Mouse (Mus musculus) neural tube, embryonic 13.5 days (tissue): ENCODE data around the gene Papln. TPM values are rescaled to one million over a fixed set of nuclear protein-coding genes. Genes with fewer than 3 reads are reported as not detected.
A peak's percentile ranks its signal among the peaks of the same experiment; 100 is the strongest.

Experiments used
- ATAC-seq: fragments of 200-750 bp; cut with Nextera tagmentation; 2 replicates; pipeline ENCODE4 v1.8.0; 2017; ENCODE audit warnings: low read depth, mild to moderate bottlenecking, moderate TSS enrichment, moderate library complexity
- H3K27ac ChIP-seq: fragments of 300-500 bp; sonication (generic); replicated peaks from 2 replicates; pipeline ENCODE4 v1.5.1; 2015; ENCODE audit warnings: moderate library complexity, mild to moderate bottlenecking, inconsistent platforms
- H3K27me3 ChIP-seq: fragments of 300-500 bp; sonication (generic); 2 replicates; pipeline ENCODE4 v1.6.1; 2015; ENCODE audit warnings: mild to moderate bottlenecking, inconsistent platforms
- H3K36me3 ChIP-seq: fragments of 300-500 bp; sonication (generic); 2 replicates; pipeline ENCODE4 v1.6.1; 2015; ENCODE audit warnings: mild to moderate bottlenecking, inconsistent platforms
- H3K4me1 ChIP-seq: fragments of 300-500 bp; sonication (generic); replicated peaks from 2 replicates; pipeline ENCODE4 v1.6.1; 2015; ENCODE audit warnings: inconsistent platforms
- H3K4me2 ChIP-seq: fragments of 300-500 bp; sonication (generic); 2 replicates; pipeline ENCODE4 v1.6.1; 2015; ENCODE audit warnings: inconsistent platforms, mild to moderate bottlenecking, moderate library complexity
- H3K4me3 ChIP-seq: fragments of 300-500 bp; sonication (generic); 2 replicates; pipeline ENCODE4 v1.5.1; 2015; ENCODE audit warnings: mild to moderate bottlenecking, inconsistent platforms
- H3K9ac ChIP-seq: fragments of 300-500 bp; sonication (generic); 2 replicates; pipeline ENCODE4 v1.6.1; 2015; ENCODE audit warnings: moderate library complexity, mild to moderate bottlenecking, inconsistent platforms
- H3K9me3 ChIP-seq: fragments of 300-500 bp; sonication (generic); 2 replicates; pipeline ENCODE4 v1.6.1; 2016; ENCODE audit warnings: inconsistent platforms
- WGBS: fragments of 180-500 bp; shearing (Covaris S2); methylation state at CpG from one replicate; pipeline ENCODE4 v1.1.7; 2015; 5-methylcytosine and 5-hydroxymethylcytosine counted together
- polyA plus RNA-seq: library from polyadenylated mRNA; unstranded; fragments of >200 nt; fragmentation: Nextera tagmentation; extraction: Ambion mirVana; gene quantifications from 2 replicates; pipeline ENCODE4 v1.2.1, GENCODE M21; 2015

Gene Papln
- polyA plus RNA-seq, 1 experiment from 2014 or later, result 0.13 TPM

DNA sequence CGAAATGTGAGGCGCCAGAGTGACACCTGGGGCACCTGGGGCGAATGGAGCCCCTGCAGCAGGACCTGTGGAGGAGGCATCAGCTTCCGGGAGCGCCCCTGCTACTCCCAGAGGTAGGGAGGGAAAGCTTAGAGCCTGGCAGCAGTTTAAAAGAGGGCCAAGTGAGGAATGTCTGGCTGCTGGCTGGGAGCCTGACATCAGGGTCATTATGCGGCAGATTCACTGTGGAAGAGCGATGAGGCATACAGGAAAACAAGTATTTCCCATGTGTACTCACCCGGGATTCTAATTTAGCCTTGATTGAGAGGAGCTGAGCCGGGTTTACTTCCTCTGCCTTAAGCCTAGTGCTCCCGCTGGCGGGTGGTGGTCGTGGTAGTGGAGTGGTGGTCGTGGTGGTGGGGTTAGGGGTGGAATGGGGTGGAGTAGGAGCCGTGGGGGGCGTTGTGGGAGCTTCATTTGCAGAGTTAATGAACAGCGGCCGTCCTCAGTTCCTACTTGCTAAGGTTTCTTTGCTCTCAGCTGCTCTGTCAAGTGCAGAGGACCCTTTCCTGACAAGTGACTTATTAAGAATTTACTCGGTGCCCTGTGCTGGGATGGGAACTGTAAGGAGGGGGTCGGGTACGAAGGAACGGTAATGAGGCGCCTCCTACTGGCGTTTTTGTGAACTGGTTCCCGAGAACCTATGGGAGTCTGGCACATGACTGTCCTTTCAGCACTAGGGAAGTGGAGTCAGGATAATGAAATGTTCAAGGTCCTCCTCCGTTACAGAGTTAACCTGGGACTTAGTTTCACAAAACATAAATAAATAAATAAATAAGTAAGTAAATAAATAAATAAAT lies 7.2 kb downstream of the Papln start:
- Histone ChIP-seq H3K27ac (peak overlapping the region; percentile 0; the same call in 1 of the 2 replicates), H3K9me3 (no peaks in the 10 kb centered on the region), H3K4me1 (peaks cover 21% of the 10 kb centered on the region), H3K4me3 (no peak overlapping the region; the same call in 1 of the 2 replicates), H3K36me3 (no peaks in the 10 kb centered on the region), H3K27me3 (no peaks in the 10 kb centered on the region; the same call in 1 of the 2 replicates), H3K4me2 (peak overlapping the region; percentile 41), H3K9ac (0 out of 2 replicates have a peak overlapping the region, but pooled peaks have one; percentile 32)
- 4% methylated on average over 25 of the region's 25 CpGs for WGBS
- ATAC-seq, result peak; percentile 73

DNA sequence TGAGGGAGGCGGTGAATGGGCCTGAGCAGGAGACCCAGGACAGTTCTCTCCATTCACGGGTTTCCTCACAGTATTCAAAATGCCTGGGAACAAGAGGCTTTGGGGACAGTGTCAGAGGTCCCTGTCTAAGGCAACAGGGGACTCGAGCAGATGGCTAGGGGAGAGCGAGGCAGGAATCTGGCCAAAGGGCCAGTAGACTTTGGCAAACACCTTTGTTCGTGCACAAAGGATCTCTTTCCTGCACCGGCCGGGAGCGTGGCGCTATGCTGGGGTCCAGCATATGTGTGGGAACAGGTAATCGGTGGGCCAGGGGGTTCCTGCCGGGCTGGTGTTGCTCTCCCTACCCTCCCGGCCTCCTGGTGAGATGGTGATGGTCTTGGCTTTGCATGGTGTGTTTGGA lies 12.2 kb downstream of the Papln start:
- no peaks in the 10 kb centered on the region for H3K36me3 ChIP-seq
- no peak for ATAC-seq
- WGBS, result 69% methylated on average over 12 of the region's 12 CpGs

DNA sequence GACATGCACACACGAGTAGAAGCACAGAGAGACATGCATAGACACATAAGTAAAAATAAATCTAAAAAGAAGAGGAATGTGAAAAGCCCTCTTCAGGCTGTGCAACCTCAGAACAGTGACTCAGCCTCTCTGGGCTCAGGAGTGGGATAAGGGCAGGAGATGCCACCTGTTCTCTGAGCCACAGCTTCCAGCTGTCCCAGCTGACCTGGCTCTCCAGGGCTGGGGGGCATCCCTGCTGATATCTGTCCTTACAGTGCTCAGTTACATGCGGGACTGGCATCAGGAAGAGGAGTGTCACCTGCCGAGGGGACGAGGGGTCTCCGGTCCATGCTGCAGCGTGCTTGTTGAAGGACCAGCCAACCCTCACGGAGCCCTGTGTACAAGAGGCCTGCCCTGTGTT lies 13.3 kb downstream of the Papln start:
- Histone ChIP-seq H3K4me2 (no peak overlapping the region), H3K27me3 (no peaks in the 10 kb centered on the region), H3K4me1 (peaks cover 7% of the 10 kb centered on the region), H3K36me3 (no peaks in the 10 kb centered on the region), H3K9ac (no peak overlapping the region), H3K4me3 (no peak overlapping the region), H3K27ac (no peak overlapping the region), H3K9me3 (no peaks in the 10 kb centered on the region)
- no peak for ATAC-seq
- 90% methylated on average over 7 of the region's 7 CpGs for WGBS

More for the DNA sequence above, 12.2 kb downstream of the Papln start:
- Histone ChIP-seq H3K9ac (no peak overlapping the region), H3K4me3 (no peak overlapping the region), H3K27ac (no peak overlapping the region), H3K4me1 (peaks cover 3% of the 10 kb centered on the region), H3K4me2 (no peak overlapping the region), H3K9me3 (no peaks in the 10 kb centered on the region), H3K27me3 (no peaks in the 10 kb centered on the region)

DNA sequence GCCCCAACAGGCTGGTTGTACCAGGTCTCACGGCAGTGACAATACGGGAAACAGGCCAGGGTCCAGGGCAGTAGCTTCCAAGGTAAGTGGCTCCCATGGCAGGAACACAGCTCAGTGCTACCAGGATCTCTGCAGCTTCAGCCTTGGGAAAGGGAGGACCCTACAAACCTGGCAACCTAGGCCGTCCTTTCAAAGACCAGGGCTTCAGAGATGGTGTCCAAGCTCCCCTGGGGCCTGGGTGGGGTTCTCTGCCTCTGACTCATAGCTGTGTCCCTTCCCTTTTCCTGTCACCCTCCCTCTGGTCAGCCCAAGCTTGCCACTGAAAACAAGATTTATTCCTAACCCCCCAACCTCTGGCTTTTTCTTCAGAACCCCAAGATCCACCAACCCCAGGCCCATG lies 16.7 kb downstream of the Papln start:
- Histone ChIP-seq H3K4me2 (no peak overlapping the region), H3K36me3 (no peaks in the 10 kb centered on the region), H3K4me1 (peaks cover 18% of the 10 kb centered on the region), H3K27ac (no peak overlapping the region), H3K4me3 (no peak overlapping the region), H3K9me3 (no peaks in the 10 kb centered on the region), H3K27me3 (no peaks in the 10 kb centered on the region), H3K9ac (no peak overlapping the region)
- ATAC-seq, result no peak
- WGBS, result 82% methylated on average over 3 of the region's 3 CpGs

DNA sequence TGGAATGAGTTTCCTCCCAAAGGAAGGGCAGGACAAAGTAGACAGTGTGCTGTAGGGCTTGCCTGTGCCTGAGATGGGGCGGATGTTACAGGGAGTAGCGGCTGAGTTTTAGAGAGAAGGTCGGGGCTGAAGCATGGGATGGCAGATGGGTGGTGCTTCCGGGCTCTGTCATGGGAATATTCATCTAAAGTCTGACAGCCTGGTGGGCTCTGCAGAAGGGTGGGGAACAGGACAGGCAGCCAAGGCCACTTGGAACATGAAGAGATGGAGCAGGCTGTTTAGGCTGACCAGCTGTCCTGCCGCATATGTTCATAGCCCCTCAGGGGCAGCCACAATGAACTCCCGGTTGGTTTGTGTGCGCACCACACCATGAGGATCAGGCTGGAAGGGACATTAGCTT lies 17.8 kb downstream of the Papln start:
- WGBS, result 52% methylated on average over 7 of the region's 7 CpGs
- no peak overlapping the region for H3K9ac ChIP-seq
- no peak overlapping the region for H3K4me2 ChIP-seq
- no peak overlapping the region for H3K27ac ChIP-seq
- H3K4me1 ChIP-seq, result peaks cover 20% of the 10 kb centered on the region
- H3K27me3 ChIP-seq, result no peaks in the 10 kb centered on the region
- ATAC-seq, result 0 out of 2 replicates have a peak, but pooled peaks have one; percentile 17
- no peak overlapping the region for H3K4me3 ChIP-seq
- H3K36me3 ChIP-seq, result no peaks in the 10 kb centered on the region
- H3K9me3 ChIP-seq, result no peaks in the 10 kb centered on the region

DNA sequence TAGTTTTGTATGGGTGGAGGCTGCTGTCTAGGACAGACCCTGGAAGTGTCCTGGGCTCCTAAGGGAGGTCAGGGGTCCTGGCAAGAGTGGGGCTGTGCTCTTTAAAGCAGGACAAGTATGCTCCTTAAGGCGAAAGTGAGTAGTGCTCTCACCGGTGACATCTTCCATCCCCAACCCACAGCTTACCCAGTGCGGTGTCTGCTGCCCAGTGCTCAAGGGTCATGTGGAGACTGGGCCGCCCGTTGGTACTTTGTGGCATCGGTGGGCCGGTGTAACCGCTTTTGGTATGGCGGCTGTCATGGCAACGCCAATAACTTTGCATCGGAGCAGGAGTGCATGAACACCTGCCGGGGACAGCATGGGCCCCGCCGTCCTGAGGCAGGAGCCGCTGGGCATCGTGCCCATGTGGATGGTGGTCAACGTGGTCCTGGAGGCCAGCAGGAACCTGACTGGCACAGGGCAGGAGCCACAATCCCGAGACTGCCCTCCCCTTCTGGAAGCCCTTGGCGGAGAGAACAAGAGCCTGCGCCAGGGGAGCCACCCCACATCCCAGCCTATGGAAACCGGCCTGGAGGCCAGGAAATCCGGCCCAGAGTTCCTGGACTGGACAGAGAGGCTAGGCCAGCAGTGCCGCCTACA lies 18.3 kb downstream of the Papln start:
- Histone ChIP-seq H3K4me2 (no peak overlapping the region), H3K4me1 (peaks cover 20% of the 10 kb centered on the region), H3K27ac (no peak overlapping the region), H3K36me3 (no peaks in the 10 kb centered on the region), H3K4me3 (no peak overlapping the region), H3K27me3 (no peaks in the 10 kb centered on the region), H3K9ac (no peak overlapping the region), H3K9me3 (no peaks in the 10 kb centered on the region)
- WGBS, result 74% methylated on average over 23 of the region's 23 CpGs
- ATAC-seq, result no peak

DNA sequence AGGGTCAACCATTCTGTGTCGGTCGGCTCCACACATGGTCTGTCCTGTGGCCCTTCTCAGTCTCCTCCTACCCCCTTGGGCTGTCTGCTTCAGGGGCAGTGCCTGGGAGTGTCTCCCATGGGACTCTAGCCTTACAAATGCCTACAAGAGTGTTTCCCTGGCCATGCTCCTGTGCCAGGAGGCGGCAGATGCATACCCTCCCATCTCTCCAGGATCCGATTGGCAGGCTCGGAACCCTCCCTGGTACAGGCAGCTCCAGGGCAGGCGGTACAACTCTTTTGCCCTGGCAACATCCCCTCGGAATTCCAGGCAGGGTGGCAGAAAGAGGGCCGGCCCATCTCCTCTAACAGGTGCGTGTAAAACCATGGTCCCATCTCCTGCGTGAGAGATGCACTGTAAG lies 19.2 kb downstream of the Papln start:
- H3K9ac ChIP-seq, result no peak overlapping the region
- H3K36me3 ChIP-seq, result no peaks in the 10 kb centered on the region
- H3K4me2 ChIP-seq, result no peak overlapping the region
- H3K9me3 ChIP-seq, result no peaks in the 10 kb centered on the region
- ATAC-seq, result no peak
- peaks cover 20% of the 10 kb centered on the region for H3K4me1 ChIP-seq
- no peaks in the 10 kb centered on the region for H3K27me3 ChIP-seq
- 84% methylated on average over 10 of the region's 10 CpGs for WGBS
- no peak overlapping the region for H3K27ac ChIP-seq
- no peak overlapping the region for H3K4me3 ChIP-seq

DNA sequence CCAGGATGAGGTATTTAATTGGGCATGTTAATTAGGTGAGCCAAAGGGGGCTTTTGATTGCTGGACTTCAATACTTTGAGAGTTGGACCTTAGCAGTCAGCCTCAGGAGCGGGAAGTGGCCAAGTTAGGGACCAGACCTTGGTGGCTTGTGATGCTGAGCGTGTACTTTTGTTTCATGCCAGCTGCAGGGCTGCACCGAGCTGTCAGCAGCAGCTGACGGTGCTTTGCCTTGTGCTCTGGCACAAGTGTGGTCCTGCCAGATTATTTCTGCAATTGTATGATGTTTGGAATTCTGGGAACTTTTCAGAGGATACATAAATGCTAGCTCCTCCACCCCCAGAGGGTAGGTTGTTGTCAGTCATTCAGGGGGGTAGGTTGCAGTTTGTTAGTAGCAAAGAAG lies 21.9 kb downstream of the Papln start:
- WGBS, result 68% methylated on average over 4 of the region's 4 CpGs
- H3K4me3 ChIP-seq, result no peak overlapping the region
- H3K4me2 ChIP-seq, result no peak overlapping the region
- ATAC-seq, result no peak
- H3K9me3 ChIP-seq, result no peaks in the 10 kb centered on the region
- no peaks in the 10 kb centered on the region for H3K27me3 ChIP-seq
- H3K4me1 ChIP-seq, result peaks cover 20% of the 10 kb centered on the region
- H3K27ac ChIP-seq, result no peak overlapping the region
- H3K36me3 ChIP-seq, result no peaks in the 10 kb centered on the region
- H3K9ac ChIP-seq, result no peak overlapping the region

DNA sequence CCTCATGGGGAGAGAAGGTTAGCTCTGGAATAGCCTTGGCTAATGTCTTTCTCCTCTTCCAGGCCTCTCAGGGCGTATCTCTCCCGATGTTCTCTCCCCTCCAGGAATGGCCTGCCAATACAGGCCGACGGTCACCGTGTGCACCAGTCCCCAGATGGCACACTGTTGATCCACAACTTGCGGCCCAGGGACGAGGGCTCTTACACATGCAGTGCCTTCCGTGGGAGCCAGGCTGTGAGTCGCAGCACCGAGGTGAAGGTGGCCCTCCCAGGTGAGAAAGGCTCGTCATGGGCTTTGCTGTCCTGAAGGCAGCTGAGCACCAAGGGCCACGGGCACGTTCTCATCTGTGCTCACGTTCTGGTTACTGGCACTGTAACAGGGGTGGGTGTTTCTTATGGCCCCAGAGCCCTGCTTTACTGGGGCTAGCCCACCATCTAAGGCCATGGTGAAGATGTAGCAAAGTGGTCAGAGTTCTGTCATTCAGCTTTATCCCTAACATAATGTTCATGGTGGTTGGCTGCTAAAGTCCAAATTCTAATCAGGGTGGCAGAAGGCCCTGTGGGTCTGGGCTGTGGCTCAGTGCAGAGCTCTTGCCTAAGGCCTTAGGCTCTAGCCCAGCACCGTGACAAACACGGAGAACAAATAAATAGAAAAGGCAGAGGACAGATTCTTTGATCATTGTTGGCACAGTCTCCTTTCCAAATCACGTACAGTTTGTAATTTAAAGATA lies 25.8 kb downstream of the Papln start:
- Histone ChIP-seq H3K9me3 (no peaks in the 10 kb centered on the region), H3K4me1 (peaks cover 12% of the 10 kb centered on the region; the same call in 1 of the 2 replicates), H3K4me3 (no peak overlapping the region), H3K27me3 (no peaks in the 10 kb centered on the region), H3K27ac (no peak overlapping the region), H3K4me2 (no peak overlapping the region), H3K36me3 (peaks cover 13% of the 10 kb centered on the region; the same call in 1 of the 2 replicates), H3K9ac (no peak overlapping the region)
- ATAC-seq, result no peak
- WGBS, result 83% methylated on average over 17 of the region's 17 CpGs

DNA sequence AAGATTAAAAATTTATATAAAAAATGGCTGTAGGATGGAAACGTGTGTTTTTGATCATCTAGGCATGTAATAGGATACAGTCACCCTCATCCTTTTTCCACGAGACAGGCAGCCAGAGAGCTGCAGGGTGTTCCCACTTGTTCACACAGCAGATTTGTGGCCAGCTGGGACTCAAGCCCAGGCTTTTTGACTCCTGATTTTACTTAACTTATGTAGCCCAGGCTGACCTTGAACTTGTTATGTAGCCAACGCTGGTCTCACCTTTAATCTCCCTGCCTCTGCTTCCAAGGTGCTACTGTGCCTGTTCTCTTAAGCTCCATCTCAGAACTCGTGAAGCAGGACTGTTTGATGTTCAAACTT lies 26.3 kb downstream of the Papln start:
- Histone ChIP-seq H3K4me3 (no peak overlapping the region), H3K36me3 (peaks cover 13% of the 10 kb centered on the region), H3K4me2 (no peak overlapping the region), H3K9ac (no peak overlapping the region), H3K9me3 (no peaks in the 10 kb centered on the region), H3K27ac (no peak overlapping the region), H3K4me1 (peaks cover 7% of the 10 kb centered on the region; the same call in 1 of the 2 replicates), H3K27me3 (no peaks in the 10 kb centered on the region)
- no peak for ATAC-seq
- 62% methylated on average over 4 of the region's 4 CpGs for WGBS

DNA sequence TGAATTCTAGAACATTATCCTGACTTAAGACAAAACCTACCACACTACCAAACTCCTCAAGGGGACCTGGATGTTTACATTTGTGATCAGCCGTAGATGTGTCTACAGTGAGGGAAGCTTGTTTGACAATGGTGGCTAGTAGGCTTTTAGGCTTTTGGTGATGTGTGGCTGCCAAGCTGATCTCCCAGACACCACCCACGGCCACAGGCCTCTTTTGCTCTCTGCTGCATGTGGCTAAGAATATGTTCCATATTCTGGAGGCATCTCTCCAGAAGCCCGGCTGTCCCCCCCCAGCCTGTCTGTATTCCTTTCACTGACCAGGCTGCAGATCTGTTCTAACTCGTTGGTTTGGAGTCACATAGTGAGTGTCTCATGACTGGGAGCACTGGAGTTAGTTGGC lies 27.3 kb downstream of the Papln start:
- Histone ChIP-seq H3K9me3 (no peaks in the 10 kb centered on the region), H3K27ac (no peak overlapping the region), H3K9ac (no peak overlapping the region), H3K27me3 (no peaks in the 10 kb centered on the region), H3K4me3 (no peak overlapping the region), H3K4me1 (no peaks in the 10 kb centered on the region), H3K36me3 (peaks cover 23% of the 10 kb centered on the region), H3K4me2 (no peak overlapping the region)
- no peak for ATAC-seq
- WGBS, result 82% methylated on average over 4 of the region's 4 CpGs

DNA sequence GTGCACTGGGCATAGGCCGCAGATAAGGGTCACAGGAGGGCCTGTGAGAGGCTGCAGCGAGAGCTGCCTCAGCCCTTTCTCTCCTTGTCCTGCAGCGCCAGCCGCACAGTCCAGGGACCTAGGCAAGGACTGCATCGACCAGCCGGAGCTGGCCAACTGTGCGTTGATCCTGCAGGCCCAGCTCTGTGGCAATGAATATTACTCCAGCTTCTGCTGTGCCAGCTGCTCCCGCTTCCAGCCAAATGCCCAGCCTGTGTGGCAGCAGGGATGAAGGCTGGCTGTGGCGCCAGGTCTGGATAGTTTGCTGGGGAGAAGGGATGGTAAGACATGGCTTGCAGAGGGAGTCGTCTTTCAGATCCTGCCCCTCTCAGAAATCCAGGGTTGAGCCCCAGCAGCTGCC lies 28.3 kb downstream of the Papln start:
- H3K4me3 ChIP-seq, result no peak overlapping the region
- no peak overlapping the region for H3K27ac ChIP-seq
- peaks cover 30% of the 10 kb centered on the region for H3K36me3 ChIP-seq
- H3K9me3 ChIP-seq, result no peaks in the 10 kb centered on the region
- peak; percentile 32; the same call in 1 of the 2 replicates for ATAC-seq
- H3K4me1 ChIP-seq, result no peaks in the 10 kb centered on the region
- H3K27me3 ChIP-seq, result no peaks in the 10 kb centered on the region
- no peak overlapping the region for H3K9ac ChIP-seq
- no peak overlapping the region for H3K4me2 ChIP-seq
- WGBS, result 89% methylated on average over 10 of the region's 10 CpGs
